Mouse (Mus musculus) liver, embryonic 13.5 days (tissue): ENCODE measurements at regions not wholly inside any gene's neighbourhood (a gene's known extent, or its start where the extent isn't known, plus 50 kb on each side); places are given as distances from the start of the nearest gene placed in this dataset.

Experiments used
- ATAC-seq: fragments of 200-750 bp; cut with Nextera tagmentation; 2 replicates; pipeline ENCODE4 v1.8.0; 2017; ENCODE audit warnings: low read depth, mild to moderate bottlenecking, moderate number of reproducible peaks, moderate library complexity
- DNase-seq: peaks from one replicate; pipeline ENCODE4 v3.0.0; 2022
- H3K27ac ChIP-seq: fragments of 300-500 bp; sonication (generic); 2 replicates; pipeline ENCODE4 v1.5.1; 2015; ENCODE audit warnings: moderate library complexity, mild to moderate bottlenecking, inconsistent platforms
- H3K27me3 ChIP-seq: fragments of 300-500 bp; sonication (generic); 2 replicates; pipeline ENCODE4 v1.6.1; 2015; ENCODE audit warnings: mild to moderate bottlenecking, inconsistent platforms
- H3K36me3 ChIP-seq: fragments of 300-500 bp; sonication (generic); 2 replicates; pipeline ENCODE4 v1.6.1; 2015; ENCODE audit warnings: mild to moderate bottlenecking, inconsistent platforms
- H3K4me1 ChIP-seq: fragments of 300-500 bp; sonication (generic); replicated peaks from 2 replicates; pipeline ENCODE4 v1.6.1; 2015; ENCODE audit warnings: inconsistent platforms
- H3K4me2 ChIP-seq: fragments of 300-500 bp; sonication (generic); 2 replicates; pipeline ENCODE4 v1.6.1; 2015; ENCODE audit warnings: inconsistent platforms, mild to moderate bottlenecking, moderate library complexity
- H3K4me3 ChIP-seq: fragments of 300-500 bp; sonication (generic); replicated peaks from 2 replicates; pipeline ENCODE4 v1.5.1; 2015; ENCODE audit warnings: mild to moderate bottlenecking, inconsistent platforms
- H3K9ac ChIP-seq: fragments of 300-500 bp; sonication (generic); 2 replicates; pipeline ENCODE4 v1.6.1; 2015; ENCODE audit warnings: mild to moderate bottlenecking, inconsistent platforms
- H3K9me3 ChIP-seq: fragments of 300-500 bp; sonication (generic); replicated peaks from 2 replicates; pipeline ENCODE4 v1.6.1; 2016; ENCODE audit warnings: inconsistent platforms
- WGBS: fragments of 180-500 bp; shearing (Covaris S2); methylation state at CpG from one replicate; pipeline ENCODE4 v1.1.7; 2015; ENCODE audit not compliant: insufficient replicate concordance; 5-methylcytosine and 5-hydroxymethylcytosine counted together

DNA sequence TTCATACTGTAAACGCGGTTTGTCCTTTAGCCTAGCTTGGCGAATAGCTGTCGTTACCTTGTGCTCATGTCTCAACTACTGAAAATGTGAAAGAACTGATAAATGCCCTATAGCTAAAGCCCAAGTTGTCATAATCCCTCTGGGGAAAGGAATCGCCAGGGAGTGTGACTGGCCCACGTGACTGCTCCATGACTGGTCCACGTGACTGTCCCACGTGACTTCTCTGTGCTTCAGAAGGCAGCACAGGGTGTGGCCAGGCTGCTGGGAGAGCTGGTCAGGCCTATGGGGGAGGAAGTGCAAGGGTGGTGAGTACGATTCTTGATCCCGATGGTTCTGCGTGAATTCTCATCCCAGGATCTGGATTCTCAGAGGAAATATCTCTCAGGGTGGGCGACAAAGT, 114.4 kb downstream of the Zfp326 start:
- H3K4me3 ChIP-seq: no peak overlapping the region
- H3K36me3 ChIP-seq: no peaks in the 10 kb centered on the region
- H3K9ac ChIP-seq: no peak overlapping the region
- no peaks in the 10 kb centered on the region for H3K9me3 ChIP-seq
- DNase-seq (no peak), ATAC-seq (no peak)
- H3K4me2 ChIP-seq: no peak overlapping the region
- no peaks in the 10 kb centered on the region for H3K27me3 ChIP-seq
- no peaks in the 10 kb centered on the region for H3K4me1 ChIP-seq
- WGBS: 67% methylated on average over 12 of the region's 12 CpGs
- H3K27ac ChIP-seq: no peak overlapping the region

DNA sequence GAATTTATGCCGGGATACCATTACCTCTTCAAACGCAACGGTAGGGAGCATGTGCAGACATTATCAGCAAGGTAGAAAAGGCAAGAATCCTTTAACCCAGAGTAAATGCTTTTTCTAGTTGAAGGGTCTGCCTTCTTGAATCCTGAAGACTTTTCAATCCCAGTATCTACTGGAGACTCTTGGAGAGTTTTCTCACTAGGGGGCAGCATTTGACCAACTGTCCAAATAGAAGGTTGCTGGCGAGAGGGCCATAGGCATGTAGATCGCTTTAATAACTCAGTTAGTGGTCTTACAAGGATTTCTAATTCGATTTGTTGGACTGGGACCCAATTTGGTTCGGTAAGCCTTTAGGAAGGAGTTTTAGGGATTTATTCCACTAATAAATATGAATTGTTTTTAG, 110.0 kb downstream of the Zfp326 start:
- DNase-seq: no peak
- WGBS: 35% methylated on average over 7 of the region's 7 CpGs
- ATAC-seq: no peak

DNA sequence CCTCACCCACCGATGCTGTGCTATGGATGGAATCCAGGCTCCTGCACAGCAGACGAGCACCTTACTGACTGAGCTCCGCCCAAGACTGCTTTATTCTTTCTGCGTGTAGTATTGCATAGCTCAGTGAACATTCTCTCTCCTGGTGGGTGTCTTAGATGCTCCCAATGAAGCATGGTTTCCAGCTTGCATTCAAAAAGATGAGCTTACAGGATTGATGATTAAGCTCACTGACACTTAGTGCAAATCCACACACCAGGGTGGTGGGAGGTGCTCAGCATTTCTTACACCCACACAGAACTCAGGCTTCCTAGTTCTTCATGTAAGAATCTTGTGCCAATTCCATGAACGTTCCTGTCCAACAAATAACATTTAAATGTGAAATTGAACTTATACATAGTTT, 106.8 kb downstream of the Zfp326 start:
- Histone ChIP-seq H3K36me3 (no peaks in the 10 kb centered on the region), H3K9ac (no peak overlapping the region), H3K4me1 (no peaks in the 10 kb centered on the region), H3K27me3 (no peaks in the 10 kb centered on the region), H3K4me3 (no peak overlapping the region), H3K9me3 (no peaks in the 10 kb centered on the region), H3K4me2 (no peak overlapping the region), H3K27ac (no peak overlapping the region)
- no peak for ATAC-seq
- WGBS: 59% methylated on average over 5 of the region's 5 CpGs
- DNase-seq: no peak

More for the DNA sequence above, 110.0 kb downstream of the Zfp326 start:
- Histone ChIP-seq H3K4me1 (no peaks in the 10 kb centered on the region), H3K27ac (no peak overlapping the region), H3K9me3 (no peaks in the 10 kb centered on the region), H3K9ac (no peak overlapping the region), H3K36me3 (no peaks in the 10 kb centered on the region), H3K27me3 (no peaks in the 10 kb centered on the region), H3K4me3 (no peak overlapping the region), H3K4me2 (no peak overlapping the region)

DNA sequence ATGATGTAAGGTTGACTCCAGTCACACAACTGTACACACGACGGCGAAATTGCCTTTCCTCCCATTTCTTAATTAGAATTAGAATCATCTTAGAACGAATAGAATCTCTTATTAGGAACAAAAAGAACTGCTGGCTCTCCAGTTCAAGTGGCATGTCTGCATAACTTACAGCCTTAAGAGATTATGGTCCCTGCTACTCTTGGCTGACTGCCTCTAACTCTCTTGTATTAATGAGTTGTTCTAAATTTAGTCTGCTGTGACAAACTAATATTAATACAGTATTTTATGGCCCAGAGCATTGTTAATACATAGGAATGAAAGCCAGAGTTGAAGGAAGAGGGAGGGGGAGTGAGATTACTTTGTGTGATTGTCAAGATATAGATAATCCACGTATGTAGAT, 100.4 kb downstream of the Zfp326 start:
- no peaks in the 10 kb centered on the region for H3K4me1 ChIP-seq
- WGBS: 62% methylated on average over 5 of the region's 5 CpGs
- H3K27ac ChIP-seq: no peak overlapping the region
- no peak overlapping the region for H3K9ac ChIP-seq
- no peaks in the 10 kb centered on the region for H3K9me3 ChIP-seq
- no peaks in the 10 kb centered on the region for H3K36me3 ChIP-seq
- H3K27me3 ChIP-seq: no peaks in the 10 kb centered on the region
- no peak for ATAC-seq
- H3K4me2 ChIP-seq: no peak overlapping the region
- H3K4me3 ChIP-seq: no peak overlapping the region
- DNase-seq: no peak

DNA sequence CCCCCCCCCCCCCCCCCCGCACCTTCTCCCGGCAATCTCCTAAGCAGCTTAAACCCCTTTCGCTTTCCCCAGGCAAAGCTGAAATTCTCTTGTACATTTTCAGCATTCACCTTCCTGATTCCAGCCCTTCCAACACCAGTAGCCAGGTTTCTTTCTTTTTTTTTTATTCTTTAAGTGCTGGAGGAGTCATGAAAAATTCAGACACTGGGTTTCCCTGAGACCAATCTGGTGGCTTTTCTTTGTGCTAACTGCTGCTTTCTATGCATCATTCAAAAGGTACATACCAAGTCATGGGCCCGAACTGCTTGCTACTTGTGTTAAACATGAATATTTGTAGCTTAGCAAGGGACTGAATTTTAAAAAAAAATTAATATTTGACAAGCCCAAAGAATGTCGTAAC, 99.7 kb downstream of the Zfp326 start:
- no peak overlapping the region for H3K9ac ChIP-seq
- H3K4me1 ChIP-seq: no peaks in the 10 kb centered on the region
- H3K27ac ChIP-seq: no peak overlapping the region
- no peak for ATAC-seq
- no peaks in the 10 kb centered on the region for H3K27me3 ChIP-seq
- no peak overlapping the region for H3K4me3 ChIP-seq
- no peak overlapping the region for H3K4me2 ChIP-seq
- DNase-seq: no peak
- no peaks in the 10 kb centered on the region for H3K9me3 ChIP-seq
- 45% methylated on average over 5 of the region's 5 CpGs for WGBS
- H3K36me3 ChIP-seq: no peaks in the 10 kb centered on the region

DNA sequence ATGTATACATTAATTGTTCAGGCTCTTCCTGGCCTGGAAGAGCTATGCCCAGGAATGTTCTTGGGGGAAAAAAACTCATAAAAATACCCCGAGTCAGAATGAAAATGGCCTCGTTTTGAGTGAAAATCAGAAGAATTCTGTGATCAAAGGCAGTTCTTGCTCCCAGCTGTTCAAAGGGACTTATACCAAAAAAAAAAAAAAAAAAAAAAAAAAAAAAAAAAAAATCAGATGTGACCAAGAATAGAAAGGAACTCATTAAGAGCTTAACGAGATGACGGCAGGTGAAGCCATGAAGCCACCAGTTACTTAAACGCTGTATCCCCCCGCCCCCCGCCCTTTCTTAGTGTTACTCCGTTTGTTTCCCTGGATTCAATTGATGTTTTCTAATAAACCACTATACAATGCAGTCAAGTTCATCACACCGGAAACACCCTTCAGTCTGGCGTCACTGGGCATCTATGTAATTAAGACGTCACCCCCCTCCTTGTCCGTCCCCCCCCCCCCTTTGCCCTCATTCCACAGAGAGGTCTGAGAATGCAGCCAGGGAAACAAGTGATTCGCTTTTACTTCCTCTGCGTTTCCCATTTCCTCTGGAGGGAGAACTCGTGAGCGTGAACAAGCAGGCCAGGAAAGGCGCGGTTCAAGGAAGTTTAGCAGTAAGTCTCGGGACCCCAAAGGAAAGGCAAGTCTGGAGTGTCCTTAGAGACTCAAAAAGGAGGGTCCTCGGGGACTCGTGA, 99.1 kb downstream of the Zfp326 start:
- DNase-seq (no peak), ATAC-seq (no peak)
- Histone ChIP-seq H3K4me3 (no peak overlapping the region), H3K4me1 (no peaks in the 10 kb centered on the region), H3K27ac (no peak overlapping the region), H3K36me3 (no peaks in the 10 kb centered on the region), H3K4me2 (no peak overlapping the region; the same call in 1 of the 2 replicates), H3K9me3 (no peaks in the 10 kb centered on the region), H3K27me3 (no peaks in the 10 kb centered on the region), H3K9ac (no peak overlapping the region)
- 32% methylated on average over 21 of the region's 21 CpGs for WGBS

DNA sequence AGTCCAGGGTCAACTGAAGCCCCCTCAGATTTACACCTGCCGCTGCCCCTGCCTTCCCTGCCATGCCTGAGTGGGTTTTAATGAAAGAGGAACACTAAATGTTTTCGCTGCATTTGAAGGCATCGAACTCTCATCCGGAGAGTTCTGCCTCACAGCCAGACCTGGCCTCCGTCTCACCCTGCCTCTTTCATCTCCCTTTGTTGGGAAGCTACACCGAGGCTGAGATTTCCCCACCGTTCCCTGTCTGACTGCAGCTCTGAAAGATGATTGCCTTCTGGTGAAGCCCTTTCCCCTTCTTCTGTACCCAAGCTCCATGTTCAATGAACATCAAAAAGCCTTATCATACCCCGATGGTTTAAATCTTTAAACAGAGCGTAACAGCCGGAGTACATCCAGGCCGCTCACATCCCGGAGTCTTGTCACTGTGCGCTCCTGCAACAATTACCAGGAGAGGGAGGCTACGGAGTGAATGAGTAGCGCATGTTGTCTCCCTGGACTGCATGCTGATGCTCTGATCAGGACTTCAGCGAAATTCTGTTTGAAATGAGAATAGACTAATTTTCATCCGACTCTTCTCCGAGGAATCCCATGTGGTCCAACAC, 98.3 kb downstream of the Zfp326 start:
- no peak overlapping the region for H3K9ac ChIP-seq
- no peaks in the 10 kb centered on the region for H3K36me3 ChIP-seq
- WGBS: 79% methylated on average over 18 of the region's 18 CpGs
- no peak overlapping the region for H3K27ac ChIP-seq
- H3K9me3 ChIP-seq: no peaks in the 10 kb centered on the region
- no peak overlapping the region for H3K4me2 ChIP-seq
- H3K4me3 ChIP-seq: no peak overlapping the region
- DNase-seq (no peak), ATAC-seq (no peak)
- H3K4me1 ChIP-seq: no peaks in the 10 kb centered on the region
- H3K27me3 ChIP-seq: no peaks in the 10 kb centered on the region
